8 mouse cellular contexts compared by ENCODE assay signal in the genomic region with DNA sequence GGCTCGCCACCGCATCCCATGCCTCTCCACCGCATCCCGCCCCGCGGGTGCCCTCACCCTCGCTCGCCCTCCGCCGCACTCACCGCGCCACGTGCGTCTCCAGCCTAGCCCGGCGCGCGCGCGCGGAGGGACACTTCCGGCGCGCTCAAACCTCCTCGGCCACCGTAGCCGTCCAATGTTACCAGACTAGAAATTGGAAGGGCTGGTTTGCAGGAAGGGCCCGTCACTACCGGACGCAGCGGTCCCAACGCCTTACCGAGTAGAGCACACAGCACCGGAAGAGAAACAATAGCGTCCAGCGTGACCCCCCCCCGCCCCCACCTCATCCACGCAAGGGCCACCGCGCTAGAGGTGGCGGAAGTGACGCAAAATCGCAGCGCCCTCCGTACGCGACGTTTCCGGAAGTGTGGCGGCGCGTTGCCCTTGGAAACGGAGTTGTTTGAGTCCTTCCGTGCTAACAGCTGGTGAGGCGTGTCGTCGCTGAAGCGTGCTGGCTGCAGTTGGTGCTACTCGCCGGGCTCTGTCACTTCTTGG. TPM values are rescaled to one million over a fixed set of nuclear protein-coding genes. Genes with fewer than 3 reads are reported as not detected.
DNase-seq lines count a peak whose midpoint lies in the region; ATAC-seq lines count a peak whose summit lies in the region.

A gene (minus strand): TSS at position 362 of the 534 bp plus-strand sequence.

- no peaks in the 10 kb centered on the region for H3K27me3 ChIP-seq in heart, embryonic 10.5 days (ENCODE audit: insufficient read depth, poor library complexity, severe bottlenecking)
- H3K27me3 ChIP-seq in kidney, embryonic 15.5 days, result 0 out of 2 replicates have a peak, but pooled peaks cover 3% of the 10 kb centered on the region

- H3K36me3 ChIP-seq in heart, embryonic 10.5 days, result peaks cover 25% of the 10 kb centered on the region
- H3K36me3 ChIP-seq in kidney, embryonic 15.5 days, result peaks cover 27% of the 10 kb centered on the region

- peak; percentile 95 for DNase-seq in B cell, adult 2 months
- peak; percentile 99 for DNase-seq in brain, adult 2 months (ENCODE audit: low read depth, low spot score)
- peak; percentile 97 for DNase-seq in heart, embryonic 10.5 days (ENCODE audit: low spot score)
- peak; percentile 92 for DNase-seq in liver
- peak; percentile 90 to 94 for DNase-seq in spleen, postnatal 4 days (ENCODE audit: low spot score in 2 of 2)

- H3K27ac ChIP-seq in heart, embryonic 10.5 days, result peak within 1 kb of the TSS; percentile 91
- peak within 1 kb of the TSS; percentile 96 for H3K27ac ChIP-seq in kidney, embryonic 15.5 days

- ATAC-seq in erythroblast, adult 5-6 weeks (replicated peaks; ENCODE audit: low FRiP score, poor library complexity, severe bottlenecking), result peak; percentile 98
- peak; percentile 91 for ATAC-seq in kidney, embryonic 15.5 days (replicated peaks; ENCODE audit: low FRiP score)
- peak; percentile 93 for ATAC-seq in monocyte, adult 5-6 weeks (replicated peaks; ENCODE audit: insufficient number of reproducible peaks, low FRiP score, low TSS enrichment, poor library complexity, severe bottlenecking)

- H3K9ac ChIP-seq in kidney, embryonic 15.5 days, result peak within 1 kb of the TSS; percentile 77

- peaks cover 14% of the 10 kb centered on the region for H3K4me1 ChIP-seq in heart, embryonic 10.5 days
- H3K4me1 ChIP-seq in kidney, embryonic 15.5 days, result peaks cover 22% of the 10 kb centered on the region

- H3K4me3 ChIP-seq in heart, embryonic 10.5 days, result peak within 1 kb of the TSS; percentile 82
- H3K4me3 ChIP-seq in kidney, embryonic 15.5 days (replicated peaks), result peak within 1 kb of the TSS; percentile 73

- peak within 1 kb of the TSS; percentile 67 for H3K4me2 ChIP-seq in kidney, embryonic 15.5 days

- no peaks in the 10 kb centered on the region for H3K9me3 ChIP-seq in heart, embryonic 10.5 days
- H3K9me3 ChIP-seq in kidney, embryonic 15.5 days (replicated peaks), result no peaks in the 10 kb centered on the region

- WGBS in heart, embryonic 10.5 days, result under 1% methylated on average over 60 of the region's 60 CpGs
- 0% methylated on average over 59 of the region's 60 CpGs for WGBS in kidney, embryonic 15.5 days

RNA-seq across cellular contexts. Expression of the gene that starts here (rescaled TPM):
- 14.4 and 15.3 TPM in 2 replicates for total RNA-seq in erythroblast, adult 5-6 weeks (2015; ENCODE audit: low replicate concordance)
- total RNA-seq in erythroblast, adult 5-6 weeks (2017; ENCODE audit: low replicate concordance), result 12.7 and 14.8 TPM in 2 replicates
- 59.0 and 97.1 TPM in 2 replicates for polyA plus RNA-seq in heart, embryonic 10.5 days (2016; fragmentation: Nextera tagmentation; extraction: Ambion mirVana)
- 92.9 and 95.5 TPM in 2 replicates for polyA plus RNA-seq in kidney, embryonic 15.5 days (2015; fragmentation: Nextera tagmentation; extraction: Ambion mirVana)
- 5.0 to 8.2 TPM (median 5.2 TPM) in 3 replicates for total RNA-seq in monocyte, adult 5-6 weeks (2017)

Comparison
In these comparisons a context has a peak if more than half of its experiments do, and no peak if none do; other contexts are left out.
1. Peak in every context shown above with its lines: DNase-seq, ATAC-seq, H3K4me3 ChIP-seq and H3K27ac ChIP-seq.